In the genomic region with DNA sequence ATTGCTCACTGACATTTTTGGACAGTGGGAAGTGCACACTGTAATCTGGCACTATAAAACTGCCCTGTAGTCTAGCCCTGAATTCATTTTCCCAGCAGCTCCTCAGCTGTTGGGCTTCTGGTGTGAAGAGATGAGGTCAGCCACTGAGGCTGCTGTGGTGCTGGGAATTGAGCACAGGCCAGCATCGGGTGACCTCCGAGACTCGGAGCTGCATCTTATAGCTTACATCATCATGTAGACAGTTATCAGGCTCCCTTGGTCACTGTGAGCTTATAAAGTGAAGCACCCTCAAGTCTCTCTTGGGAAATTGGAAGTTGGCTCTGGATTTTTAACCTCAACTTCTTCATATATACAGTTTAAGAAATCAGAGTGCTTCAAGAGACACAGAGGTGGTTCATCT, we compare ENCODE assay signal across 23 mouse cellular contexts.
"Had no signal": no experiment of that assay in that cellular context is flagged by ENCODE, and none has a peak within 500 bp of the region (broad histone marks: within the 10 kb centered on the region; RNA-seq: fewer than 3 reads in every experiment).

No protein-coding gene starts in this region.

- H3K4me2 ChIP-seq: heart, embryonic 12.5 days; hindbrain, embryonic 12.5 days; hindbrain, embryonic 14.5 days; intestine, embryonic 15.5 days; limb, embryonic 12.5 days had no signal

- H3K36me3 ChIP-seq: heart, embryonic 12.5 days; hindbrain, embryonic 10.5 days; hindbrain, embryonic 12.5 days; intestine, embryonic 15.5 days; limb, embryonic 10.5 days had no signal

- DNase-seq: gastrocnemius, adult 2 months; gastrocnemius, postnatal 10 days; gastrocnemius, postnatal 25 days; heart, postnatal 10 days; heart, postnatal 4 days; kidney, adult 18-20 months; kidney, adult 8-10 months; kidney, postnatal 10 days; kidney, postnatal 25 days; kidney, postnatal 4 days had no signal

- H3K4me1 ChIP-seq: hindbrain, embryonic 12.5 days; intestine, embryonic 15.5 days; limb, embryonic 10.5 days; limb, embryonic 12.5 days had no signal

- H3K27ac ChIP-seq: gastrocnemius, adult 2 months; hindbrain, embryonic 10.5 days; hindbrain, embryonic 12.5 days; hindbrain, embryonic 14.5 days; intestine, embryonic 15.5 days; layer of hippocampus, adult 2 months; left cerebral cortex, adult 2 months; limb, embryonic 10.5 days; limb, embryonic 12.5 days had no signal

- ATAC-seq: forebrain, embryonic 16.5 days; hindbrain, embryonic 16.5 days; inflammation-experienced regulatory T-cells, adult 6 months; intestine, embryonic 15.5 days; intestine, postnatal 0 days had no signal

- H3K27me3 ChIP-seq: heart, embryonic 12.5 days; hindbrain, embryonic 12.5 days; intestine, embryonic 15.5 days; limb, embryonic 12.5 days had no signal

- H3K9ac ChIP-seq: heart, embryonic 12.5 days; hindbrain, embryonic 12.5 days; hindbrain, embryonic 14.5 days; intestine, embryonic 15.5 days; limb, embryonic 12.5 days had no signal

- H3K4me3 ChIP-seq: gastrocnemius, adult 2 months; heart, embryonic 12.5 days; hindbrain, embryonic 10.5 days; hindbrain, embryonic 12.5 days; intestine, embryonic 15.5 days; layer of hippocampus, adult 2 months; left cerebral cortex, adult 2 months; limb, embryonic 10.5 days; limb, embryonic 12.5 days had no signal

- H3K9me3 ChIP-seq: heart, embryonic 12.5 days; hindbrain, embryonic 10.5 days; hindbrain, embryonic 12.5 days; intestine, embryonic 15.5 days; limb, embryonic 10.5 days; limb, embryonic 12.5 days had no signal
